Mouse (Mus musculus) bone marrow macrophage, adult 2 months (primary cell): Measurements from ENCODE around the gene Elavl3.

Experiments
- CTCF ChIP-seq: IDR thresholded peaks from 2 replicates; pipeline ENCODE4 v1.5.1; 2012; ENCODE audit warnings: low read depth, mild to moderate bottlenecking, low read length, moderate library complexity
- POLR2A ChIP-seq: IDR thresholded peaks from 2 replicates; pipeline ENCODE4 v1.6.1; 2012; ENCODE audit warnings: mild to moderate bottlenecking, low read depth, low read length, borderline replicate concordance

DNA sequence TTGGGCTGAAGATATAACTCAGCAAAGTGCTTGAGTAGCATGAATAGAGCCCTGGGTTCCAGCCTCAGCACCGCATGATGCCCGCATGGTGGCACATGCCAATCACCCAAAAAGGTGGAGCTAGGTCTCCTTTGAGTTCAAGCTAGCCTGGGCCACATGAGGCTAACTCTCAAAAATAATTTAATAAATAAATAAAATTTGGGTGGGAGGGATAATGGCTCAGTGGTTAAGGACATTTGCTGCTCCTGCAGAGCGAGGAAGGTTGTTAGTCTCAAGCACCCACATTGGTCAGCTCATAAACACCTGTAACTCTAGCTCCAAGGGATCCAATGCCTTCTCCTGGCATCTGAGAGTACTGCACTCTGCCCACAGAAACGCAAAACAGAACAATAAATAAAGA, 50.2 kb downstream of the Elavl3 start:
- no peak for TF ChIP-seq POLR2A
- TF ChIP-seq CTCF, result no peak
